Mouse (Mus musculus) G1E (cell line): ENCODE measurements around the gene Tmem266. TPM values are rescaled to one million over a fixed set of nuclear protein-coding genes. Genes with fewer than 3 reads are reported as not detected.

Source experiments
- ATAC-seq: 2 replicates; pipeline ENCODE4 v1.8.0; 2016; ENCODE audit warnings: mild to moderate bottlenecking; ENCODE audit not compliant: insufficient number of reproducible peaks, poor library complexity, low FRiP score, severe bottlenecking; ENCODE audit errors: extremely low read depth
- DNase-seq: peaks from one replicate; pipeline ENCODE4 v3.0.0; 2012; ENCODE audit warnings: low spot score
- H3K27me3 ChIP-seq: 2 replicates; pipeline ENCODE4 v1.6.1; 2012; ENCODE audit warnings: mild to moderate bottlenecking, low read length, inconsistent platforms; ENCODE audit not compliant: insufficient read depth
- H3K36me3 ChIP-seq: replicated peaks from 2 replicates; pipeline ENCODE3; 2012; ENCODE audit warnings: mild to moderate bottlenecking, inconsistent platforms
- H3K4me1 ChIP-seq: 2 replicates; pipeline ENCODE4 v1.6.1; 2012; ENCODE audit warnings: low read depth, low read length, inconsistent platforms, mixed read lengths; ENCODE audit not compliant: insufficient read depth
- H3K4me3 ChIP-seq: 2 replicates; pipeline ENCODE4 v1.5.1; 2012; ENCODE audit warnings: low read depth, mild to moderate bottlenecking, inconsistent platforms, low read length, moderate library complexity, mixed read lengths
- H3K9me3 ChIP-seq: replicated peaks from 2 replicates; pipeline ENCODE4 v1.6.1; 2012; ENCODE audit warnings: inconsistent platforms
- CTCF ChIP-seq: IDR thresholded peaks from 2 replicates; pipeline ENCODE4 v1.5.1; 2012; ENCODE audit warnings: low read depth, low read length, inconsistent platforms, mixed read lengths
- GATA1 ChIP-seq: IDR thresholded peaks from 2 replicates; pipeline ENCODE4 v1.6.1; 2012; ENCODE audit warnings: borderline replicate concordance, low read length, inconsistent platforms, mixed read lengths
- GATA2 ChIP-seq: IDR thresholded peaks from 2 replicates; pipeline ENCODE4 v1.6.1; 2012; ENCODE audit warnings: low read depth, low read length, inconsistent platforms, borderline replicate concordance
- POLR2AphosphoS5 ChIP-seq: IDR thresholded peaks from 2 replicates; pipeline ENCODE4 v1.6.1; 2012; ENCODE audit warnings: low read depth, low read length, inconsistent platforms; ENCODE audit not compliant: insufficient replicate concordance
- TAL1 ChIP-seq: conservative IDR thresholded peaks from 2 replicates; pipeline ENCODE4 v1.6.1; 2012; ENCODE audit warnings: low read depth, low read length, inconsistent platforms, mixed read lengths
- polyA plus RNA-seq: library from polyadenylated mRNA; stranded (reverse); fragments of >175 nt; gene quantifications from 2 replicates; pipeline ENCODE4 v1.2.3, GENCODE M21; 2012
- total RNA-seq, 2 experiments: library from RNA; stranded (forward) in 1 of 2; stranded (reverse) in 1 of 2; fragments of 200-1000 nt in 1 of 2; fragments of >200 nt in 1 of 2; fragmentation: Nextera tagmentation in 1 of 2; gene quantifications; 2 replicates each; pipeline ENCODE4 v1.2.3; 2014 to 2017

The Tmem266 gene
- total and polyA plus RNA-seq, 3 experiments, result 0.02 to 0.05 TPM; not detected in 1

- H3K4me3 ChIP-seq, result no peak overlapping the region
- H3K9me3 ChIP-seq, result no peaks in the 10 kb centered on the region
- H3K4me1 ChIP-seq, result no peaks in the 10 kb centered on the region
- TF ChIP-seq POLR2AphosphoS5, result no peak
- TF ChIP-seq CTCF, result no peak
- no peak for TF ChIP-seq GATA2
- no peak for TF ChIP-seq GATA1
- TF ChIP-seq TAL1, result no peak
- no peak for DNase-seq
- ATAC-seq, result no peak
- H3K27me3 ChIP-seq, result peaks cover 4% of the 10 kb centered on the region; the same call in 1 of the 2 replicates
- H3K36me3 ChIP-seq, result no peaks in the 10 kb centered on the region
These were observed 34.7 kb upstream of the Tmem266 start for GRCm38 (mm10) chr9:55291966-55292365.

DNA sequence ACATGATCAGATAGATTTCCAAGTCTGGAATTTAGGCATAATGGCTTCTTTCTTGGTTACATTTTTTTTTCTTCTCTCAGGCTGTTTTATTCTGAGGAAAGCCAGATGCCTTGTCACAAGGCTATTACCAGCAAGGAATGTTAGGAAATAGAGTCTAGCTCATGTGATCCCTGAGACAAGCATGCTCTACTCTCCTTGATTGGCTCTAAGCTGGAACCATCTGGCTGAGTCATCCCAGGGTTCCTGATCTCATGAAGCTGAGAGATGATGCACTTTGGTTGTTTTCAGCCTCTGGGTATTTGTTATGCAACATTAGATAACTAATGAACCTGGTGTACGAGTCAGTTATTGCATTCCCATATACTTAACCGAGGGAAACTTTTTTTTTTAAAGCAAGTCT, 30.5 kb upstream of the Tmem266 start:
- H3K4me3 ChIP-seq, result no peak overlapping the region
- no peaks in the 10 kb centered on the region for H3K36me3 ChIP-seq
- peaks cover 9% of the 10 kb centered on the region for H3K27me3 ChIP-seq
- H3K9me3 ChIP-seq, result no peaks in the 10 kb centered on the region
- no peak for DNase-seq
- no peak for TF ChIP-seq POLR2AphosphoS5
- no peak for TF ChIP-seq GATA2
- no peak for TF ChIP-seq TAL1
- TF ChIP-seq GATA1, result no peak
- TF ChIP-seq CTCF, result no peak
- H3K4me1 ChIP-seq, result no peaks in the 10 kb centered on the region
- no peak for ATAC-seq

DNA sequence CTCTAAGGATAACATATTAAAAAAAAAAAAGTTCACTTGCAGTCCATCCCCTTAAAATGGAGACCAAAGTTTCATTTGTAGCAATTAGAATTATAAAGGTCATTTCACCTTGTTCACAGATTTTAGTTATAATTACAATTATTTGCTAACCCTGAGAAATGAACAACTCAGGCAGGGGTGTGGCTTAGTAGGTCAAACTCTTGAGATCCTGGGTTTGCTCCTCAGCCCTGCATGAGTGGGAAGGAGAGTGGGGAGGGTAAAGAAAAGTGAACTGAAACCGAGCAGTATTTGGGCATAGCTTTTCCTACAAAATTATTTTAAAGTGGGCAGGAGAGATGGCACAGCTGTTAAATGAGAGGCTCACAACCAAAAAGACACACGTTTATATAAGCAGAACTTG, 19.6 kb upstream of the Tmem266 start:
- Histone ChIP-seq H3K9me3 (no peaks in the 10 kb centered on the region), H3K4me1 (no peaks in the 10 kb centered on the region; the same call in 1 of the 2 replicates), H3K36me3 (no peaks in the 10 kb centered on the region), H3K27me3 (peaks cover 6% of the 10 kb centered on the region; the same call in 1 of the 2 replicates), H3K4me3 (no peak overlapping the region)
- DNase-seq (no peak), ATAC-seq (no peak)
- TF ChIP-seq POLR2AphosphoS5, result no peak
- no peak for TF ChIP-seq GATA2
- no peak for TF ChIP-seq GATA1
- TF ChIP-seq CTCF, result no peak
- TF ChIP-seq TAL1, result no peak

DNA sequence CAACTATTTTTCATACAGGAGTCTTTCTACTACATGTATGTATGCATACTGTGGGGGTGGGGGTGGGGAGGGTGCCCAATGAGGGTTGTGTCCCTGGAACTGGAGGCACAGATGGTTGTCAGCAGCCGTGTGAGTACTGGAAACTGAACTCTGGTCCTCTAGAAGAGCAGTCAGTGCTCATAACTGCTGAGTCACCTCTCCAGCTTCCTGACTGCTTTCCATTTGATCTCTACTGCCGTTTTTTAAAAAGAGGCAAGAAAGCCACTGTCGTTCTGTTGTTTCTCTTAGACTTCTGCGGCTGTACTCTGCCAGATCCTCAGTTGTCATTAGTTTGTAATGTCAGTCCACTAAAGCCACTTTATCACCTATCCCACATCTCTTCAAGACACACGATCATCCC, 19.2 kb upstream of the Tmem266 start:
- Histone ChIP-seq H3K9me3 (no peaks in the 10 kb centered on the region), H3K4me1 (no peaks in the 10 kb centered on the region; the same call in 1 of the 2 replicates), H3K4me3 (no peak overlapping the region), H3K36me3 (no peaks in the 10 kb centered on the region), H3K27me3 (peaks cover 6% of the 10 kb centered on the region; the same call in 1 of the 2 replicates)
- DNase-seq (no peak), ATAC-seq (no peak)
- TF ChIP-seq CTCF (no peak), TAL1 (no peak), POLR2AphosphoS5 (no peak), GATA2 (no peak), GATA1 (no peak)

- H3K27me3 ChIP-seq, result peaks cover 6% of the 10 kb centered on the region
- H3K36me3 ChIP-seq, result no peaks in the 10 kb centered on the region
- ATAC-seq (no peak), DNase-seq (no peak)
- TF ChIP-seq CTCF (no peak), GATA1 (no peak), GATA2 (no peak), TAL1 (no peak), POLR2AphosphoS5 (no peak)
- H3K4me1 ChIP-seq, result no peaks in the 10 kb centered on the region; the same call in 1 of the 2 replicates
- no peak overlapping the region for H3K4me3 ChIP-seq
- H3K9me3 ChIP-seq, result no peaks in the 10 kb centered on the region
These were observed 18.3 kb upstream of the Tmem266 start for GRCm38 (mm10) chr9:55308455-55308854.

- Histone ChIP-seq H3K36me3 (no peaks in the 10 kb centered on the region), H3K9me3 (no peaks in the 10 kb centered on the region)
- ATAC-seq, result no peak; the same call in 1 of the 2 replicates
These were observed 15.2 kb upstream of the Tmem266 start for GRCm38 (mm10) chr9:55311560-55311959.

More at GRCm38 (mm10) chr9:55311560-55311959, 15.2 kb upstream of the Tmem266 start:
- Histone ChIP-seq H3K4me1 (no peaks in the 10 kb centered on the region; the same call in 1 of the 2 replicates), H3K4me3 (no peak overlapping the region), H3K27me3 (peaks cover 15% of the 10 kb centered on the region)
- DNase-seq, result peak; percentile 42
- TF ChIP-seq GATA1, result no peak
- peak; percentile 72 for TF ChIP-seq CTCF
